Mouse (Mus musculus) liver, embryonic 15.5 days (tissue): ENCODE data around the gene Ubxn1. TPM values are rescaled to one million over a fixed set of nuclear protein-coding genes. Genes with fewer than 3 reads are reported as not detected.

Experiments
- ATAC-seq: fragments of 200-750 bp; cut with Nextera tagmentation; 2 replicates; pipeline ENCODE4 v1.8.0; 2017; ENCODE audit warnings: moderate number of reproducible peaks, mild to moderate bottlenecking, moderate library complexity; ENCODE audit not compliant: insufficient read depth
- H3K27ac ChIP-seq: fragments of 300-500 bp; sonication (generic); replicated peaks from 2 replicates; pipeline ENCODE4 v1.5.1; 2015; ENCODE audit warnings: mild to moderate bottlenecking, inconsistent platforms
- H3K27me3 ChIP-seq: fragments of 300-500 bp; sonication (generic); 2 replicates; pipeline ENCODE4 v1.6.1; 2015; ENCODE audit warnings: mild to moderate bottlenecking, inconsistent platforms
- H3K36me3 ChIP-seq: fragments of 300-500 bp; sonication (generic); replicated peaks from 2 replicates; pipeline ENCODE4 v1.6.1; 2015; ENCODE audit warnings: moderate library complexity, mild to moderate bottlenecking, inconsistent platforms
- H3K4me1 ChIP-seq: fragments of 300-500 bp; sonication (generic); replicated peaks from 2 replicates; pipeline ENCODE4 v1.6.1; 2015; ENCODE audit warnings: inconsistent platforms
- H3K4me2 ChIP-seq: fragments of 300-500 bp; sonication (generic); 2 replicates; pipeline ENCODE4 v1.6.1; 2015; ENCODE audit warnings: moderate library complexity, mild to moderate bottlenecking, inconsistent platforms
- H3K4me3 ChIP-seq: fragments of 300-500 bp; sonication (generic); replicated peaks from 2 replicates; pipeline ENCODE4 v1.5.1; 2015; ENCODE audit warnings: mild to moderate bottlenecking, inconsistent platforms
- H3K9ac ChIP-seq: fragments of 300-500 bp; sonication (generic); 2 replicates; pipeline ENCODE4 v1.6.1; 2015; ENCODE audit warnings: moderate library complexity, mild to moderate bottlenecking, inconsistent platforms
- H3K9me3 ChIP-seq: fragments of 300-500 bp; sonication (generic); replicated peaks from 2 replicates; pipeline ENCODE4 v1.6.1; 2016; ENCODE audit warnings: inconsistent platforms
- WGBS: fragments of 180-500 bp; shearing (Covaris S2); methylation state at CpG from one replicate; pipeline ENCODE4 v1.1.7; 2015; ENCODE audit warnings: mixed read lengths; ENCODE audit not compliant: insufficient replicate concordance; 5-methylcytosine and 5-hydroxymethylcytosine counted together
- polyA plus RNA-seq: library from polyadenylated mRNA; unstranded; fragments of >200 nt; fragmentation: Nextera tagmentation; extraction: Ambion mirVana; gene quantifications from 2 replicates; pipeline ENCODE4 v1.2.1, GENCODE M21; 2015

Gene Ubxn1
- polyA plus RNA-seq, 1 experiment from 2014 or later, result 90.4 TPM

GRCm38 (mm10) chr19:8903412-8903811 is 32.1 kb downstream of the Ubxn1 start:
- 84% methylated on average over 5 of the region's 5 CpGs for WGBS
- no peak for ATAC-seq
- Histone ChIP-seq H3K9ac (no peak overlapping the region), H3K27me3 (no peaks in the 10 kb centered on the region), H3K4me3 (no peak overlapping the region), H3K4me2 (no peak overlapping the region), H3K36me3 (peaks cover 69% of the 10 kb centered on the region), H3K9me3 (no peaks in the 10 kb centered on the region), H3K4me1 (peaks cover 29% of the 10 kb centered on the region), H3K27ac (no peak overlapping the region)

GRCm38 (mm10) chr19:8908531-8908930 is 37.2 kb downstream of the Ubxn1 start:
- Histone ChIP-seq H3K4me3 (no peak overlapping the region), H3K27ac (no peak overlapping the region), H3K9me3 (no peaks in the 10 kb centered on the region), H3K9ac (no peak overlapping the region), H3K36me3 (peaks cover 96% of the 10 kb centered on the region), H3K4me2 (no peak overlapping the region), H3K4me1 (no peaks in the 10 kb centered on the region), H3K27me3 (no peaks in the 10 kb centered on the region)
- WGBS, result 82% methylated on average over 6 of the region's 6 CpGs
- ATAC-seq, result no peak

- Histone ChIP-seq H3K4me2 (no peak overlapping the region), H3K36me3 (peaks cover 99% of the 10 kb centered on the region), H3K4me1 (0 out of 2 replicates have a peak, but pooled peaks cover 3% of the 10 kb centered on the region), H3K9me3 (no peaks in the 10 kb centered on the region), H3K9ac (no peak overlapping the region), H3K4me3 (no peak overlapping the region), H3K27ac (no peak overlapping the region), H3K27me3 (no peaks in the 10 kb centered on the region)
- ATAC-seq, result no peak
- WGBS, result 86% methylated on average over 5 of the region's 5 CpGs
Measured at GRCm38 (mm10) chr19:8911810-8912209, 40.5 kb downstream of the Ubxn1 start.

- Histone ChIP-seq H3K27ac (no peak overlapping the region), H3K27me3 (no peaks in the 10 kb centered on the region), H3K9ac (no peak overlapping the region), H3K4me1 (peaks cover 6% of the 10 kb centered on the region), H3K36me3 (peaks cover 80% of the 10 kb centered on the region), H3K9me3 (no peaks in the 10 kb centered on the region), H3K4me3 (no peak overlapping the region), H3K4me2 (no peak overlapping the region)
- WGBS, result 85% methylated on average over 3 of the region's 3 CpGs
- ATAC-seq, result no peak
Measured at GRCm38 (mm10) chr19:8914212-8914611, 42.9 kb downstream of the Ubxn1 start.

- Histone ChIP-seq H3K36me3 (peaks cover 40% of the 10 kb centered on the region), H3K9ac (no peak overlapping the region), H3K4me1 (peaks cover 43% of the 10 kb centered on the region), H3K4me3 (no peak overlapping the region), H3K27me3 (no peaks in the 10 kb centered on the region), H3K4me2 (no peak overlapping the region), H3K9me3 (no peaks in the 10 kb centered on the region), H3K27ac (no peak overlapping the region)
- no peak for ATAC-seq
- WGBS, result 67% methylated on average over 3 of the region's 3 CpGs
Measured at GRCm38 (mm10) chr19:8919000-8919399, 47.7 kb downstream of the Ubxn1 start.

GRCm38 (mm10) chr19:8919684-8920072 is 48.4 kb downstream of the Ubxn1 start:
- no peak for ATAC-seq
- peak overlapping the region; percentile 85; the same call in 1 of the 2 replicates for H3K9ac ChIP-seq
- H3K27ac ChIP-seq, result peak overlapping the region; percentile 96

GRCm38 (mm10) chr19:8920073-8920736 is 48.9 kb downstream of the Ubxn1 start, which contains the start of gene B3gat3:
TSS of gene B3gat3 (plus strand) at chr19:8920374.
- Histone ChIP-seq H3K9ac (peak within 1 kb of the TSS; percentile 85), H3K36me3 (peaks cover 33% of the 10 kb centered on the region), H3K27ac (peak within 1 kb of the TSS; percentile 96), H3K27me3 (no peaks in the 10 kb centered on the region), H3K9me3 (no peaks in the 10 kb centered on the region), H3K4me3 (peak within 1 kb of the TSS; percentile 90), H3K4me2 (peak within 1 kb of the TSS; percentile 88), H3K4me1 (peaks cover 45% of the 10 kb centered on the region)
- 2% methylated on average over 50 of the region's 50 CpGs for WGBS
- peak; percentile 95 for ATAC-seq

More at GRCm38 (mm10) chr19:8919684-8920072, 48.4 kb downstream of the Ubxn1 start:
- Histone ChIP-seq H3K4me1 (peaks cover 46% of the 10 kb centered on the region), H3K4me3 (peak overlapping the region; percentile 90), H3K27me3 (no peaks in the 10 kb centered on the region), H3K4me2 (peak overlapping the region; percentile 88), H3K9me3 (no peaks in the 10 kb centered on the region), H3K36me3 (peaks cover 37% of the 10 kb centered on the region)
- 64% methylated on average over 6 of the region's 6 CpGs for WGBS

- Histone ChIP-seq H3K36me3 (peaks cover 33% of the 10 kb centered on the region), H3K27me3 (no peaks in the 10 kb centered on the region), H3K9me3 (no peaks in the 10 kb centered on the region), H3K27ac (peak overlapping the region; percentile 96), H3K4me2 (peak overlapping the region; percentile 88), H3K4me3 (peak overlapping the region; percentile 90), H3K9ac (peak overlapping the region; percentile 85), H3K4me1 (peaks cover 45% of the 10 kb centered on the region)
- peak; percentile 19 for ATAC-seq
- 2% methylated on average over 6 of the region's 6 CpGs for WGBS
Measured at GRCm38 (mm10) chr19:8920836-8921291, 49.6 kb downstream of the Ubxn1 start.

GRCm38 (mm10) chr19:8921741-8922140 is 50.4 kb downstream of the Ubxn1 start:
- Histone ChIP-seq H3K9me3 (no peaks in the 10 kb centered on the region), H3K4me3 (peak overlapping the region; percentile 90), H3K36me3 (peaks cover 33% of the 10 kb centered on the region), H3K9ac (peak overlapping the region; percentile 85), H3K4me2 (peak overlapping the region; percentile 88), H3K27ac (peak overlapping the region; percentile 96), H3K27me3 (no peaks in the 10 kb centered on the region), H3K4me1 (peaks cover 54% of the 10 kb centered on the region)
- ATAC-seq, result no peak
- WGBS, result 82% methylated on average over 9 of the region's 9 CpGs
